Mouse (Mus musculus) kidney, adult 11 months (tissue): ENCODE measurements around the gene Krtap4-7.
"Not testable (repeated sequence)": the region's sequence is repeated elsewhere in the genome, so short reads cannot be mapped to it uniquely, and the experiment has no call there.

Experiments
- DNase-seq: peaks from one replicate; pipeline ENCODE4 v3.0.0; 2022

Krtap4-7 gene

DNA sequence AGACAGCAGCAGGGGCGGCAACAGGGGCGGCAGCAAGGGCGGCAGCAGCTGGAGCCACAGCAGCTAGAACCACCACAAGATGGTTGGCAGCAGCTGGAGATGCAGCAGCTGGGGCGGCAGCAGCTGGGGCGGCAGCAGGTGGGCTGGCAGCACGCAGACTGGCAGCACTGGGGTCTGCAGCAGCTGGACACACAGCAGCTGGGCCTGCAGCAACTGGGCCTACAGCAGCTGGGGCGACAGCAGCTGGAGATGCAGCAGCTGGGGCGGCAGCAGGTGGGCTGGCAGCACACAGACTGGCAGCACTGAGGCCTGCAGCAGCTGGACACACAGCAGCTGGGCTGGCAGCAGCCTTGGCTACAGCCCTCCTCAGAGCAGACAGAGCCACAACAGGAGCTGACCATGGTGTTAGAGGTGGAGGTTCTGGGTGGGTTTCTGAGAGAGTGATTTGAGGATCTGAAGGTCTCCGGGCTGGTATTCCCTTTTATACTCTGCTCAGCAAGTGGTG, at the start of gene Krtap4-7:
Krtap4-7 (minus strand) TSS at position 455 of the 505 bp plus-strand sequence.
- DNase-seq = not testable (repeated sequence)

GRCm38 (mm10) chr11:99690463-99690862, 46.6 kb upstream of the Krtap4-7 start, which contains the start of gene Gm14190:
Gene Gm14190, minus strand, starts transcription at chr11:99690740.
- no peak for DNase-seq

GRCm38 (mm10) chr11:99685235-99685634, 41.3 kb upstream of the Krtap4-7 start:
- DNase-seq = not testable (repeated sequence)

- DNase-seq = no peak
Observed at GRCm38 (mm10) chr11:99683481-99683880, 39.6 kb upstream of the Krtap4-7 start.

DNA sequence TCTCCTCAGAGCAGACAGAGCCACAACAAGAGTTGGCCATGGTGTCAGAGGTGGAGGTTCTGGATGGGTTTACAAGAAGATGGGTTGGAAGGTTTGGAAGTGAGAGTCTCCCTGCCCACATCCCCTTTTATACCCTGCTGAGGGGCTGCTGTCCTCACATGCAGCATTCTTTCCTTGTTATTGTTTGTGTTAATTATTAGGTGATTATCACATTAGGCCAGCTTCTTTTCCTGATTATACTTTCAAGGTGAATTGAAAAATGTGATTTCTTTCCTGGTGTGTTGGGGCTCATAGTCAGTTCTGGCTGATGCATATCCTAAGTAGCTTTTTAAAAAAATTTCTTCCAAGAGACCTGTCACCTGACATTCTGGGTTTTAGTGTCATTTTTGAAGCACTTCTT, 22.0 kb upstream of the Krtap4-7 start, which contains the start of gene Krtap4-6:
Krtap4-6 (minus strand) TSS at position 101 of the 400 bp plus-strand sequence.
- no peak for DNase-seq

DNA sequence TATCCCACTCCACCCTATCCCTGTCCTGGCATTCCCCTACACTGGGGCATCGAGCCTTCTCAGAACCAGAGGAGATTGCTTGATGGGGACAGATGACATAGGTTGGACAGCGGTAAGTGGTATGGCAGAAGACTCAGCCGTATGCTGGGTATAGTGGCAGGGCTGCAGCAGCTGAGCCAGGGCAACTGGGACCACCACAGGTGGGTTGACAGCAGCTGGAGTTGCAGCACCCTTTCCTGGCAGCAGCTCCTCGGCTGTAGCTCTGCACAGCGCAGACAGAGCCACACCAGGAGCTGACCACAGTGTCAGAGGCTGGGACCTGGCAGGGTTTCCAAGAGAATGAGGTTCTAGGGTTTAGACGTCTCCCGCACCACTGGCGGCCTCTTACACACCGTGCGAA, 18.9 kb upstream of the Krtap4-7 start:
- DNase-seq = no peak

GRCm38 (mm10) chr11:99659256-99659655, 15.4 kb upstream of the Krtap4-7 start:
- DNase-seq = no peak

GRCm38 (mm10) chr11:99658467-99659010, 14.7 kb upstream of the Krtap4-7 start, which contains the start of gene Gm11563:
Gene Gm11563, minus strand, starts transcription at chr11:99658960.
- not testable (repeated sequence) for DNase-seq

GRCm38 (mm10) chr11:99657051-99657450, 13.2 kb upstream of the Krtap4-7 start:
- no peak for DNase-seq

DNA sequence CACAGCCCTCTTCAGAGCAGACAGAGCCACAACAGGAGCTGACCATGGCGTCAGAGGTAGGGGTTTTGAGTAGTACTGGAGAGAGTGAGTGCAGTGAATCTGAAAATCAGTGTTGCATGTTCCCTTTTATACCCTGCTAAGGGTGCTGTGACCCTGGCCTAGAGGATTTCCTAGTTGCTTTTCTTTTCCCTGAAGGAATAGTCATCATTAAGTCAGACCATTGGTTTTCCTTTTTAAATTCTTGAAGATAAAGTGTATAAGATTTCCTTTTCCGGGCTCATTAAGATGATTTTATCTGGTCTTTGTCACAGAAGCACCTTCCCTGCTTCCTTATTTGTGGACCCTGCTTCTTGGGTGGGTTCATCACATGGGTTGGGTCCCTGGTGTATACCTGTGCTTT, 6.2 kb upstream of the Krtap4-7 start, which contains the start of gene Gm11555:
Gm11555 (minus strand) TSS at position 101 of the 400 bp plus-strand sequence.
- DNase-seq = no peak

DNA sequence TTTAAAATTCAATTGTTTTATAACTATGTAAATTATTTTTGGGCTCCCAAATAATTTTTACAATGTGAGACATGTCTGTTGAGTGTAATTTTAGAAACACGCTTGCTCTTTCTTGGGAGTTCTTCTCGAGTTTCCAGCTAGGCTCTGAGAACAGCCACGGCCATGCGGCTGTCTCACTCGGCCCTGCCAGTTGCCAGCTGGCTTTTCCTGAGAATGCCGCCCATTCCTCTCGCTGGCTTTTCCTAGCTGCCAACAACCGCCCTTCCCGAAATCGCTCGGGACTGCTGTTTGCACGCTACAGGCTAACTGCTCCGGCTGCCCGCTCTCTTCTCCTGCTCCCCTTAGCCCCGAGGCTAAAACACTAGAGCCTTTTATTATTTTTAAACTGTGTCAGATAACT, 2.6 kb upstream of the Krtap4-7 start:
- no peak for DNase-seq

GRCm38 (mm10) chr11:99644351-99644750, 462 bp upstream of the Krtap4-7 start:
- no peak for DNase-seq

DNA sequence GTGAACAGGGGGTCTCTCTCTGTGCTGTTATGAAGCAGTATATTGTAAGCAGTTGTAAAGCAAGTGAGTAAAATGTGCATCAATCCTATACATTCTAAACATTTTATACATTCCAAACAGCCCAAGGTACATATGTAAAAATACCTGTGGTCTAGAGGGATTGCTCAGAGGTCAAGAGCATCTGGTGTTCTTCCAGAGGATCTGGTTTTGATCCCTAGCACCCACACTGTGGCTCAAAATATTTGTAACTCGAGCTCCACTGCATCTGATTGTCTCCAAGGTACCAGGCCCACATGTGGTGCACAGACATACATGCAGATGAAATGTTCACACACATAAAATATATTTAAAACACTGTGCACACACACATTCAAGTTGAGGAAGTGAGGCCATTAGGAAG, 3.0 kb downstream of the Krtap4-7 start:
- DNase-seq = no peak

GRCm38 (mm10) chr11:99637086-99637485, 6.8 kb downstream of the Krtap4-7 start:
- no peak for DNase-seq

GRCm38 (mm10) chr11:99634653-99635134, 9.2 kb downstream of the Krtap4-7 start, which contains the start of gene Krtap4-2:
Gene Krtap4-2, minus strand, starts transcription at chr11:99635084.
- no peak for DNase-seq

DNA sequence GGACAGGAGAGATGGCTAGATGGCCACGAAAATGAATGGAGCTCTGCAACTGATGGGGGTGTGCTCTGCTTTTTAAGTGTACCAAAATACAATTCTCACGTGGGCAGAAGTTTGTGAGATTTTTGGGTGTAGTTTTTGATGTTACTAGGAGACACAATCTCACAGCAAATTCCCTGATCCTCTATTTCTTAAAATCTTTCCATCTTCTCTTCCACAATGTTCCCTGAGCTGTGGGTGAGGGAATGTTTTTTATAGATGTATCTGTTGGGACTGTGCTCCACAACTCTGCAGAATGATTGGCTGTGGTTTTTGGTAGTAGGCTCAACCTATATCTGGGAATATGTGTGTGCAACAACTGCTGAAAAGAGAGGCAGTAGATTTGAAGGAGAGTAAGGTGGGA, 10.6 kb downstream of the Krtap4-7 start:
- DNase-seq = no peak

- no peak for DNase-seq
Observed at GRCm38 (mm10) chr11:99630890-99631289, 13.0 kb downstream of the Krtap4-7 start.

DNA sequence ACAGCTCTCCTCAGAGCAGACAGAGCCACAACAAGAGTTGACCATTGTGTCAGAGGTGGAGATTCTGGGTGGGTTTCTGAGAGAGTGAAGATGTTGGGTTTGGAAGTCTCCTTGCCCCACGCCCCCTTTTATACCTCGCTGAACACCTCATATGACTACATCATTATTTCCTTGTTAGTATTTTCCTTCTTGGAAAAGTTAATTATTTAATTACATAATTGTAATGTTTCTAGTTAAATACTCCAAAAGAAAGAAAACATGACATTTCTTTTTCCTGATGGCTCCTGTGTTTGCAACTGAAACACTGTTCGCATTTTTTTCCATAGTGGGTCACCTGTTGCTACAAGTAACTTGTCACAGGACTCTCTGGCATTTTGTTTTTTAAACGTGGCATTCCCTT, 15.8 kb downstream of the Krtap4-7 start, which contains the start of gene Krtap4-1:
Krtap4-1 (minus strand) TSS at position 101 of the 400 bp plus-strand sequence.
- no peak for DNase-seq

DNA sequence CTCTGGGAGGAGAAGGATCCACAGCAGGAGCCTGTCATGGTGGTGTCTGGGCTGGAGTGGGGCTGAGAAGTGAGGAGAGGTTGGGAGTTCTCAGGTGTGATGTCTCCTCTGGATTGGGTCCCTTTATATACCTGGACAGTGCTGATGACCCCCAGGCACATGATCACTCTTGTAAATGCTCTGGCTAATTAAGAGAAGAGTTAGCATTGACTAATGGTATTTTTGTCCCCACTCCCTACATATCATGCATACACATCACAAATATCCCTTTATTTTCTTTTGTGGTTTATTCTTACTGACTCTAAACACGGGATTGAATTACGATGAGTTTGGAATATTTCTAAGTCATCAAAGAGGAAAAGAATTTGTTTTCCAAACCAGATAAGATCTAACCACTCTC, 23.6 kb downstream of the Krtap4-7 start, which contains the start of gene Gm11562:
Gm11562 (minus strand) TSS at position 101 of the 400 bp plus-strand sequence.
- no peak for DNase-seq

GRCm38 (mm10) chr11:99614796-99615363, 29.0 kb downstream of the Krtap4-7 start, which contains the start of gene Krtap2-4:
Gene Krtap2-4, minus strand, starts transcription at chr11:99614846.
- no peak for DNase-seq

DNA sequence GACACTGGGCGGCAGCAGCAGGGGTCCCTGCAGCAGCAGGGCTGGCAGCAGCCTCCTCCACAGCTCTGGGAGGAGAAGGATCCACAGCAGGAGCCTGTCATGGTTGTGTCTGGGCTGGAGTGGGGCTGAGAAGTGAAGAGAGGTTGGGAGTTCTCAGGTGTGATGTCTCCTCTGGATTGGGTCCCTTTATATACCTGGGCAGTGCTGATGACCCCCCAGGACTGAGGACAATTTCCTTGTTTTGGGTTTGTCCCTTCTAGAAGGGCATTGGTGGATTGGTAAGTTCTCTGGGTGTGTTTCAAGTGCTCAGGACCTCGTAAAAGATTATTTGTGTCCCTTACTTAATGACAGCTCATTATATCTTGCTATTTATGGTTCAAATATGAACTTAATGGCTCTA, 33.8 kb downstream of the Krtap4-7 start, which contains the start of gene Gm11937:
Gm11937 (minus strand) TSS at position 101 of the 400 bp plus-strand sequence.
- DNase-seq = not testable (repeated sequence)

GRCm38 (mm10) chr11:99609126-99609525, 34.8 kb downstream of the Krtap4-7 start:
- DNase-seq = no peak

DNA sequence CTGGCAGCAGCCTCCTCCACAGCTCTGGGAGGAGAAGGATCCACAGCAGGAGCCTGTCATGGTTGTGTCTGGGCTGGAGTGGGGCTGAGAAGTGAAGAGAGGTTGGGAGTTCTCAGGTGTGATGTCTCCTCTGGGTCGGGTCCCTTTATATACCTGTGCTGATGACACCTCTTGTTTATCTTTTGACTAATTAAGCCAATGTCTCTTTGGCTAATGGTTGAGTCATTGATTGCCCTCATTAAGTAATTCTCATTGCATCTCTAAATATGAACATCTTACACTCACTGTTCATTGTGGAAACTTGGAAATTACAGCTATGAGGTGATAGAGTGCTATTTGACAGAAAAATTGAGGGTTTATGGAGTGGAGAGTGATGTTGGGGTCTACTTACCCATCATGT, 40.7 kb downstream of the Krtap4-7 start, which contains the start of gene Gm11938:
Gm11938 (minus strand) TSS at position 101 of the 400 bp plus-strand sequence.
- not testable (repeated sequence) for DNase-seq
